Mouse (Mus musculus): ENCODE data around the gene Tab1. TPM values are rescaled to one million over a fixed set of nuclear protein-coding genes. Genes with fewer than 3 reads are reported as not detected.

The Tab1 gene
- polyA plus RNA-seq, 1 experiment: 33.6 TPM

DNA sequence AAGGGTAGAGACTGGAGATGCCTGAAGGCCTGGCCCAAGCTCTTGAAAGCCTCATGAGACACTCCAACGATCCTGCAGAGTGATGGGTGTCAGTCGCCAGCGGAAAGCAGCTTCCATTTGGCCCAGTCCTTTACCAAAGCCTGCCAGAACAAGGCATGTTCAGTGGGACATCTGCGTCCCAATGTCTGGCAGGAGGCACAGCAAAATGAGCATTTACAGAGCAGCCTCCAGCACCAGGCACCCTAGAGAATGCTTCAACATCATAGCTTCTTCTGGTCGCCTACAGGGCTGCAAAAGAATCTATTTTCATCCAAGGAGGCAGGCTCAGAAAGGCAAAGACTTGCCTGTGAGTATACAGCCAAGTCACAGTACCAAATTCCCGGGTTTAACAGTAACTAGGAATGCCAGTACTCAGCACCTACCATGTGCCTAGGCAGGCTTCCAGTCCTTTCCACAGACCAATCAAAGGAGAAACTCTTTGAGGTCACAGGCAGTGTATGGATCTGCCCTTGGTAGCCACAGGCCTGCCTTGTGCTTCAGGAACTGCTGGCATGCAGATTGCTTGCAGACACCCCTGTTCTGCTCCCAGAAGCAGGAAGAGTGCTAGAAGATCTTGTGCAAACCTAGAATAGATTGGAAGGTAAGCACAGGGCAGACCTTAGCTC lies 69.3 kb downstream of the Tab1 start:
- no peak for TF ChIP-seq CTCF (IDR thresholded peaks at IDR 0.05; ENCODE audit: extremely low read depth, insufficient read depth, low read length)
- 0 out of 2 replicates have a peak, but pooled peaks have one; percentile 25 for TF ChIP-seq POLR2A (IDR thresholded peaks at IDR 0.05; ENCODE audit: extremely low read depth, insufficient read depth, low read length)
- Histone ChIP-seq H3K4me3 (ENCODE audit: insufficient read depth, low read length) (no peak overlapping the region), H3K4me1 (ENCODE audit: control insufficient read depth, insufficient read depth, low read length) (peaks cover 7% of the 10 kb centered on the region), H3K27ac (ENCODE audit: insufficient read depth, low read length) (peak overlapping the region; percentile 30; the same call in 1 of the 2 replicates)

DNA sequence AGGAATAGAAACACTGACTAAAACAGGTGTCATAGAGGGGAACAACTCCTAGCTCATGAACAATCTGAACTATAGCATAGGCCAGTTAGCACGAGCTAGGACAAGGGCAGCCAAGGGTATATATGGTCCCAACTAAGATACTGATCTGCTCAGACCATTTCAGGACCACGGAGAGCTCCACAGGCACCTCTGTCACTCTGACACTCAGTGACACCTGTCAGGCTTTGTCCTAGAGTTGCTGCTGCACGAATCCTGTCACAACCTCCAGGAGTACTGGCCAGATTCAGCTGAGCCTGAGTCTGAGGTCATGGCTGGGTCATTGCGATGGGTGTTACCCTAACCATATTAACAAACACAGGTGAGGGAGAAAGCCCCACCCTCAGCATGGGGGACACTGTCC lies 70.5 kb downstream of the Tab1 start:
- Histone ChIP-seq H3K4me1 (ENCODE audit: control insufficient read depth, insufficient read depth, low read length) (peaks cover 7% of the 10 kb centered on the region), H3K27ac (ENCODE audit: insufficient read depth, low read length) (no peak overlapping the region), H3K4me3 (ENCODE audit: insufficient read depth, low read length) (no peak overlapping the region)
- TF ChIP-seq CTCF (IDR thresholded peaks at IDR 0.05; ENCODE audit: extremely low read depth, insufficient read depth, low read length): no peak
- TF ChIP-seq POLR2A (IDR thresholded peaks at IDR 0.05; ENCODE audit: extremely low read depth, insufficient read depth, low read length): no peak

GRCm38 (mm10) chr15:80206057-80206565 lies 73.2 kb downstream of the Tab1 start:
- no peak for TF ChIP-seq POLR2A (IDR thresholded peaks at IDR 0.05; ENCODE audit: extremely low read depth, insufficient read depth, low read length)
- TF ChIP-seq CTCF (IDR thresholded peaks at IDR 0.05; ENCODE audit: extremely low read depth, insufficient read depth, low read length): no peak

GRCm38 (mm10) chr15:80208446-80208845 lies 75.5 kb downstream of the Tab1 start:
- Histone ChIP-seq H3K4me1 (ENCODE audit: control insufficient read depth, insufficient read depth, low read length) (no peaks in the 10 kb centered on the region), H3K4me3 (ENCODE audit: insufficient read depth, low read length) (no peak overlapping the region), H3K27ac (ENCODE audit: insufficient read depth, low read length) (no peak overlapping the region)
- TF ChIP-seq POLR2A (IDR thresholded peaks at IDR 0.05; ENCODE audit: extremely low read depth, insufficient read depth, low read length): no peak
- no peak for TF ChIP-seq CTCF (IDR thresholded peaks at IDR 0.05; ENCODE audit: extremely low read depth, insufficient read depth, low read length)

More at GRCm38 (mm10) chr15:80206057-80206565, 73.2 kb downstream of the Tab1 start:
- H3K27ac ChIP-seq (ENCODE audit: insufficient read depth, low read length): no peak overlapping the region
- H3K4me1 ChIP-seq (ENCODE audit: control insufficient read depth, insufficient read depth, low read length): peaks cover 7% of the 10 kb centered on the region
- H3K4me3 ChIP-seq (ENCODE audit: insufficient read depth, low read length): no peak overlapping the region

Other genes starting within 250 kb of the Tab1 start
- 6.7 and 7.5 TPM in 2 replicates for gene Apobec3, start 241.5 kb upstream of the Tab1 start, polyA plus RNA-seq (2012; rRNA removed)
- gene Cbx7, start 162.0 kb upstream of the Tab1 start, polyA plus RNA-seq (2012; rRNA removed): 58.4 and 62.6 TPM in 2 replicates
- gene Pdgfb, start 118.2 kb upstream of the Tab1 start, polyA plus RNA-seq (2012; rRNA removed): 32.2 and 34.5 TPM in 2 replicates
- 354 and 372 TPM in 2 replicates for gene Syngr1, start 41.8 kb upstream of the Tab1 start, polyA plus RNA-seq (2012; rRNA removed)
- 680 and 714 TPM in 2 replicates for gene Rpl3, start 41.3 kb upstream of the Tab1 start, polyA plus RNA-seq (2012; rRNA removed)
- gene Mgat3, start 40.6 kb downstream of the Tab1 start, polyA plus RNA-seq (2012; rRNA removed): 79.8 and 86.4 TPM in 2 replicates
- gene Mief1, start 100.9 kb downstream of the Tab1 start, polyA plus RNA-seq (2012; rRNA removed): 14.9 and 15.1 TPM in 2 replicates
- gene AC140267.1, start 102.7 kb downstream of the Tab1 start, polyA plus RNA-seq (2012; rRNA removed): not detected in 2 replicates
- gene Atf4, start 122.1 kb downstream of the Tab1 start, polyA plus RNA-seq (2012; rRNA removed): 178 and 198 TPM in 2 replicates
- 41.5 and 42.3 TPM in 2 replicates for gene Rps19bp1, start 131.2 kb downstream of the Tab1 start, polyA plus RNA-seq (2012; rRNA removed)
- gene Cacna1i, start 154.1 kb downstream of the Tab1 start, polyA plus RNA-seq (2012; rRNA removed): 32.0 and 36.5 TPM in 2 replicates

Data from cortical plate, adult 2 months (tissue).